Mouse (Mus musculus) intestine, postnatal 0 days (tissue): ENCODE results near the gene Gm21976. TPM values are rescaled to one million over a fixed set of nuclear protein-coding genes. Genes with fewer than 3 reads are reported as not detected.

Experiments used
- ATAC-seq: fragments of 200-750 bp; cut with Nextera tagmentation; 2 replicates; pipeline ENCODE4 v1.8.0; 2017; ENCODE audit warnings: mild to moderate bottlenecking, moderate TSS enrichment, moderate library complexity
- H3K27ac ChIP-seq: fragments of 300-500 bp; sonication (generic); 2 replicates; pipeline ENCODE4 v1.5.1; 2014; ENCODE audit warnings: mild to moderate bottlenecking, low read depth, low read length, moderate library complexity
- H3K27me3 ChIP-seq: fragments of 300-500 bp; sonication (generic); replicated peaks from 2 replicates; pipeline ENCODE4 v1.6.1; 2014; ENCODE audit warnings: low read length, mixed read lengths; ENCODE audit not compliant: control insufficient read depth, insufficient read depth
- H3K36me3 ChIP-seq: fragments of 300-500 bp; sonication (generic); 2 replicates; pipeline ENCODE4 v1.6.1; 2014; ENCODE audit warnings: mild to moderate bottlenecking, moderate library complexity; ENCODE audit not compliant: control insufficient read depth, insufficient read depth
- H3K4me1 ChIP-seq: fragments of 300-500 bp; sonication (generic); replicated peaks from 2 replicates; pipeline ENCODE4 v1.6.1; 2014; ENCODE audit warnings: antibody characterized with exemption, low read length, mixed read lengths; ENCODE audit not compliant: control insufficient read depth, insufficient read depth
- H3K4me2 ChIP-seq: fragments of 300-500 bp; sonication (generic); replicated peaks from 2 replicates; pipeline ENCODE4 v1.6.1; 2014; ENCODE audit warnings: low read depth, mild to moderate bottlenecking, moderate library complexity
- H3K4me3 ChIP-seq: fragments of 300-500 bp; sonication (generic); 2 replicates; pipeline ENCODE4 v1.5.1; 2014; ENCODE audit warnings: low read depth, low read length
- H3K9ac ChIP-seq: fragments of 300-500 bp; sonication (generic); 2 replicates; pipeline ENCODE4 v1.6.1; 2014; ENCODE audit warnings: mild to moderate bottlenecking, low read depth, low read length
- H3K9me3 ChIP-seq: fragments of 300-500 bp; sonication (generic); 2 replicates; pipeline ENCODE4 v1.6.1; 2016; ENCODE audit warnings: mixed run types; ENCODE audit not compliant: control insufficient read depth
- CTCF ChIP-seq: sonication (generic); IDR thresholded peaks from 2 replicates; pipeline ENCODE4 v1.5.1; 2016; ENCODE audit warnings: low read depth, mild to moderate bottlenecking, control low read depth, antibody characterized with exemption, moderate library complexity
- WGBS: fragments of 180-500 bp; shearing (Covaris S2); extraction: QIAGEN DNeasy Blood & Tissue Kit; methylation state at CpG from one replicate; pipeline ENCODE4 v1.1.7; 2014; 5-methylcytosine and 5-hydroxymethylcytosine counted together
- polyA plus RNA-seq: library from polyadenylated mRNA; unstranded; fragments of >200 nt; fragmentation: Nextera tagmentation; extraction: Ambion mirVana; gene quantifications from 2 replicates; pipeline ENCODE4 v1.2.1, GENCODE M21; 2015

Gene Gm21976
- polyA plus RNA-seq, 1 experiment from 2014 or later: not detected

- Histone ChIP-seq H3K9me3 (no peaks in the 10 kb centered on the region), H3K27me3 (0 out of 2 replicates have a peak, but pooled peaks cover 3% of the 10 kb centered on the region), H3K4me3 (no peak overlapping the region), H3K36me3 (no peaks in the 10 kb centered on the region), H3K4me2 (no peak overlapping the region), H3K9ac (no peak overlapping the region), H3K27ac (no peak overlapping the region), H3K4me1 (no peaks in the 10 kb centered on the region)
- no peak for TF ChIP-seq CTCF
- no peak for ATAC-seq
- 94% methylated on average over 1 of the region's 1 CpGs for WGBS
Observed at GRCm38 (mm10) chr13:98336205-98336604, 56.5 kb downstream of the Gm21976 start.

GRCm38 (mm10) chr13:98340506-98340905, 60.8 kb downstream of the Gm21976 start:
- H3K36me3 ChIP-seq: no peaks in the 10 kb centered on the region
- H3K27ac ChIP-seq: no peak overlapping the region
- H3K9me3 ChIP-seq: no peaks in the 10 kb centered on the region
- H3K4me3 ChIP-seq: no peak overlapping the region
- ATAC-seq: no peak
- no peaks in the 10 kb centered on the region for H3K4me1 ChIP-seq
- 73% methylated on average over 5 of the region's 5 CpGs for WGBS
- H3K9ac ChIP-seq: no peak overlapping the region
- no peak for TF ChIP-seq CTCF
- no peak overlapping the region for H3K4me2 ChIP-seq
- H3K27me3 ChIP-seq: peaks cover 8% of the 10 kb centered on the region; the same call in 1 of the 2 replicates

GRCm38 (mm10) chr13:98349491-98349890, 69.8 kb downstream of the Gm21976 start:
- H3K9me3 ChIP-seq: no peaks in the 10 kb centered on the region
- H3K36me3 ChIP-seq: no peaks in the 10 kb centered on the region
- peaks cover 58% of the 10 kb centered on the region for H3K27me3 ChIP-seq
- H3K4me3 ChIP-seq: no peak overlapping the region
- no peak overlapping the region for H3K27ac ChIP-seq
- peaks cover 4% of the 10 kb centered on the region; the same call in 1 of the 2 replicates for H3K4me1 ChIP-seq
- WGBS: 74% methylated on average over 4 of the region's 4 CpGs
- no peak overlapping the region for H3K9ac ChIP-seq
- no peak for TF ChIP-seq CTCF
- no peak overlapping the region for H3K4me2 ChIP-seq
- ATAC-seq: no peak

GRCm38 (mm10) chr13:98351527-98351926, 71.8 kb downstream of the Gm21976 start:
- Histone ChIP-seq H3K4me2 (no peak overlapping the region), H3K27me3 (peaks cover 71% of the 10 kb centered on the region), H3K4me1 (peaks cover 7% of the 10 kb centered on the region; the same call in 1 of the 2 replicates), H3K36me3 (no peaks in the 10 kb centered on the region), H3K27ac (no peak overlapping the region), H3K9me3 (no peaks in the 10 kb centered on the region), H3K9ac (no peak overlapping the region), H3K4me3 (no peak overlapping the region)
- peak; percentile 70 for TF ChIP-seq CTCF
- 13% methylated on average over 8 of the region's 8 CpGs for WGBS
- no peak for ATAC-seq

- H3K27me3 ChIP-seq: peaks cover 74% of the 10 kb centered on the region
- ATAC-seq: no peak
Observed at GRCm38 (mm10) chr13:98352381-98352975, 72.8 kb downstream of the Gm21976 start.

GRCm38 (mm10) chr13:98353709-98354089, 74.0 kb downstream of the Gm21976 start:
- ATAC-seq: 0 out of 2 replicates have a peak, but pooled peaks have one; percentile 36
- H3K4me3 ChIP-seq: peak overlapping the region; percentile 48
- no peak for TF ChIP-seq CTCF
- WGBS: under 1% methylated on average over 13 of the region's 13 CpGs
- H3K36me3 ChIP-seq: no peaks in the 10 kb centered on the region
- H3K4me1 ChIP-seq: peaks cover 7% of the 10 kb centered on the region; the same call in 1 of the 2 replicates
- H3K4me2 ChIP-seq: peak overlapping the region; percentile 80
- no peak overlapping the region for H3K9ac ChIP-seq
- H3K27ac ChIP-seq: no peak overlapping the region
- H3K27me3 ChIP-seq: peaks cover 87% of the 10 kb centered on the region
- H3K9me3 ChIP-seq: no peaks in the 10 kb centered on the region

More at GRCm38 (mm10) chr13:98352381-98352975, 72.8 kb downstream of the Gm21976 start:
- WGBS: 13% methylated on average over 14 of the region's 14 CpGs
- Histone ChIP-seq H3K27ac (no peak overlapping the region), H3K9ac (no peak overlapping the region), H3K4me2 (no peak overlapping the region), H3K9me3 (no peaks in the 10 kb centered on the region), H3K4me1 (peaks cover 7% of the 10 kb centered on the region; the same call in 1 of the 2 replicates), H3K36me3 (no peaks in the 10 kb centered on the region), H3K4me3 (no peak overlapping the region)
- no peak for TF ChIP-seq CTCF
